Mouse (Mus musculus): Measurements from ENCODE around the gene Ralgapa2. TPM values are rescaled to one million over a fixed set of nuclear protein-coding genes. Genes with fewer than 3 reads are reported as not detected.
"Not testable (repeated sequence)": the region's sequence is repeated elsewhere in the genome, so short reads cannot be mapped to it uniquely, and the experiment has no call there.

The Ralgapa2 gene
- total RNA-seq, 4 experiments from 2014 or later = 38.6 to 45.9 (median 41.2) TPM

GRCm38 (mm10) chr2:146498298-146498697, 13.8 kb downstream of the Ralgapa2 start:
- DNase-seq (ENCODE audit: low spot score) = no peak

DNA sequence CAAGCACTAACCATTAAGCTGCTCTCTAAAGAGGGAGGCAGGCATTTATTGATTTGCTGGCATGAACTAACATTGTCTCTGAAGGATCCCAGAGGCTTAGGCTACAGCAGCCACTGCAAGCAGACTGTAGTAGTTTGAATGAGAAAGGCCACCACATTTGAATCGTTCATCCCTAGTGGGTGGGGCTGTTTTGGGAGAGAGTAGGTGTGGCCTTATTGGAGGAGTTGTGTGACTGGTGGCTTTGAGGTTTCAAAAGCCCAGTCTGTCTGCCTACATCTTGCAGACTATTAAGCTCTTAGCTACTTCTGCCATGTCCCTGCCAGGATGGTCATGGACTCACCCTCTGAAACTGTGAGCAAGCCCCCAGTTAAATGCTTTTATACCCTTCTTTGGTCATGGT, 15.1 kb downstream of the Ralgapa2 start:
- no peak for DNase-seq (ENCODE audit: low spot score)

DNA sequence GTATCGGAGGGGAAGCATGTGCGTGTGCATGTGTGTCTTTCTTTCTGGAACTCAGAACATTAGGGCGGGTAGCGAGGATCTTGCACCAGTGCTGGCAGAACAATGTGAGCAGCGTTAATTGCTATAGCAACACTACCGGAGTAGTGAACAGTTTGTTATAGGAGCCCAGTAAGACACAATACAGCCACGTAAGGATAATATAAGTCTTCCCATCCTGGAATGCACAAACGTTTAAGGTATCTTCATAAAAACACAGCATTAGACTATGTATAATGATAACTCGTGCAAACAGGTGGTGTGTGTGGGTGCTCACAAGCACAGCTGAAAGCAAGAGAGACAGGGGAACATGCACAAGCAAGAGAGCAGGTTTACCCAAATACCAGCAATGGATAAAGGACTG, 16.4 kb downstream of the Ralgapa2 start:
- no peak for DNase-seq (ENCODE audit: low spot score)

- DNase-seq (ENCODE audit: low spot score) = no peak
These were observed 18.7 kb downstream of the Ralgapa2 start for GRCm38 (mm10) chr2:146493354-146493946.

DNA sequence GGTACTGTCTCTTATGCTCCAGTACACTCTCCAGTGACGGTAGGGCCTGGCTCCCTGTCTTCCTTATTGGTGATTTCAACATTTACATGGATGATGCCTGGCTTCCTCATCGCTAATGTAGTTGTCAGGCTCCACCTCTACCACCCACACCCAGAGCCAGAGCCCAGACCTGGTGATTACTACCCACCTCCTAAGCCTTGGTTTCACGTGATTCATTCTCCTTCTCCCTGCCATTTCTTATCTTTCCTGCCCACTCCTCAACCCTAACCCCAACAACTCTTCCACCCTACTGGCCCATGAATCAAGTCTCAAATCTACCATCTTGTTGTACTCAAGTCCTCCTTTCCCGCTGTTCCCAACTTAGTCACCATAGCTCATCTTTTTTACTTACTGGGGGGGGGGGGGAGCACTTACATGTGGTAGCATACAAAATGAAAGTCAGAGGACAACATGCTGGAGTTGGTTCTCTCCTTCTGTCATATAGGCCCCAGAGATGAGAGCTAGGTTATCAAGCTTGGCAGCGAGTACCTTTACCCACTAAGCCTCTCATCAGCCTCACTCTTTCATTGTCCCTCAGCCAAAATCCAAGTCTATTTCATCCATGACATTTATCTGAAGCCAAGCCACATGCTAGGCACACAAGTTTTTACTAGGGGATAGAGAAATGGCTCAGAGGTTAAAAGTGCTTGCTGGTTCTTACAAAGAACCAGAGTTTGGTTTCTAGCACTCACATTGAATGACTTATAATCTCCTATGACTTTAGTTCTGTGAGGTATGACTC, 20.1 kb downstream of the Ralgapa2 start:
- no peak for DNase-seq (ENCODE audit: low spot score)

GRCm38 (mm10) chr2:146490926-146491325, 21.2 kb downstream of the Ralgapa2 start:
- DNase-seq (ENCODE audit: low spot score) = no peak

- DNase-seq (ENCODE audit: low spot score) = no peak
These were observed 23.9 kb downstream of the Ralgapa2 start for GRCm38 (mm10) chr2:146488291-146488690.

DNA sequence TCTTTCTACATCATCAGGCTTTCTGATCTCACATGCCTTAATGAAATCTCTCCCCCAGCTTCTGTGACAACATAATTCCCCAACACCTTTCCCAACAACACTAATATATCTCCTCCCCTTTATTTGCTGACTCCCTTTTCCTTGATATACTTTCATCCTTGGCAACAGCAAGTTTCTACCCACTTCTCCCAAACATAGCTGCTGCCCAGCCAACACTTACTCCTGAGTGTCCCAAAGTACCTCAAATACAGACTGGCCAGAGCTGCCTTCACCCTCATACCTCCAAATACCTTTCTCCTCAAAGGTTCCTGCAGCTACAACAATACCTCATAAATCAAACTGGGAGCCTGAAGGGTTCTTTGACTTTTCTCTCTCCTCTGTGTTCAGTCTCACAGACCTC, 29.3 kb downstream of the Ralgapa2 start:
- DNase-seq (ENCODE audit: low spot score) = no peak

DNA sequence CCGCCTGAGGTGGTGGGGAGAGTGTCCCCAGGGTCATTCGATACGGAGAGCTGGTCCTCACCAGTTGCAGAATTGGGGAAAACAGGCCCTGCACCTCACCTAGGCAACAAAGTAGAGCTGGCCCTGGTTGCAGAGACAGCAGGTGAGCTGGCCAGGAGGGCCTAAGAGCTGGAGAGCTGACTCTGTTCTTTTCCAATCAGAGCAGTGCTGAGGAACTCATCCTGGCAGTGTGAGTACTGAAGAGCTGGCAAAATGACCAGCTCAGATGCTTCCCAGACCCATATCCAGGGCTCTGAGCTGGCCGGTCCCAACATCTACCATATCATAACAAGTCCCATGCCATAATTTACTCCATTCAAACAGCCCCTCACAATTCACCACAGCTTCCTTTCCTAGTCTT, 34.7 kb downstream of the Ralgapa2 start:
- no peak for DNase-seq (ENCODE audit: low spot score)

DNA sequence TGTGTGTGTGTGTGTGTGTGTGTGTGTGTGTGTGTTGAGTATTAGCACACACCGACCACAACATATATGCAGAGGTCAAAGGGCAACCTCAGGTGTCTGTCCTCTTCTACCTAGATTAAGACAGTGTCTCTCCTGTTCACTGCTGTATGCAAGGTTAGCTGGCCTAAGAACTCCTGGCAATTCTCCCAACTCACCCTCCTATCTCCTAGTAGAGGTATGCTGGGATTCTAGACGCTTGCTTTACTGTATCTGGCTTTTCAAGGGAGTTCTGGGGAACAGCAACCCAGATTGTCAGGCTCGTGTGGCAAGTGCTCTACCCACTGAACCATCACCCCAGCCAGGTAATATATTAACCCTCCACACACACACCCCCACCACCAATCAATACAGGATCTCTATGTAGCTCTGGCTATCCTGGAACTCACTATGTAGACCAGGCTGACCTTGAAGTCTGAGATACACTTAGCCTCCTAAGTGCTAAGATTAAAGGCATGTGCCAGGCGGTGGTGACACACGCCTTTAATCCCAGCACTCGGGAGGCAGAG, 35.6 kb downstream of the Ralgapa2 start:
- DNase-seq (ENCODE audit: low spot score) = no peak

- DNase-seq (ENCODE audit: low spot score) = no peak
These were observed 36.1 kb downstream of the Ralgapa2 start for GRCm38 (mm10) chr2:146476001-146476400.

DNA sequence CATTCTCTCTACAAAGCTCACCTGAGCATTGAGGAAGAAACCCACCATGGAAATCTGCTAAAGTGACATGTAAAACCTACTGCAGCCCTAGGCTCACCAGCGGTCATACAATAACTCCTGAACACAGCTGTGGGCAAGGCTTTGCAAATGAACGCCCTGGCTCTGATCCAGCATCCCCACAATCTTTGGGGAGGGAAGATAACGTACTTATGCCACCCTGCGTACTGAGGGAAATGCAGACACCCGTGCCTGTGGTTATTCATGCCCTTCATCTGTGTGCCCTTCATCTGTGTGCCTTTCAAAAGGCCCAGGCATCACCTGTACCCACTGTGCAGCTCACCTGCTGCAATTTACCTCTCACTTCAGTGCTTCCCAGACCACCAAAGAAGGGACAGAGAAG, 41.2 kb downstream of the Ralgapa2 start:
- no peak for DNase-seq (ENCODE audit: low spot score)

DNA sequence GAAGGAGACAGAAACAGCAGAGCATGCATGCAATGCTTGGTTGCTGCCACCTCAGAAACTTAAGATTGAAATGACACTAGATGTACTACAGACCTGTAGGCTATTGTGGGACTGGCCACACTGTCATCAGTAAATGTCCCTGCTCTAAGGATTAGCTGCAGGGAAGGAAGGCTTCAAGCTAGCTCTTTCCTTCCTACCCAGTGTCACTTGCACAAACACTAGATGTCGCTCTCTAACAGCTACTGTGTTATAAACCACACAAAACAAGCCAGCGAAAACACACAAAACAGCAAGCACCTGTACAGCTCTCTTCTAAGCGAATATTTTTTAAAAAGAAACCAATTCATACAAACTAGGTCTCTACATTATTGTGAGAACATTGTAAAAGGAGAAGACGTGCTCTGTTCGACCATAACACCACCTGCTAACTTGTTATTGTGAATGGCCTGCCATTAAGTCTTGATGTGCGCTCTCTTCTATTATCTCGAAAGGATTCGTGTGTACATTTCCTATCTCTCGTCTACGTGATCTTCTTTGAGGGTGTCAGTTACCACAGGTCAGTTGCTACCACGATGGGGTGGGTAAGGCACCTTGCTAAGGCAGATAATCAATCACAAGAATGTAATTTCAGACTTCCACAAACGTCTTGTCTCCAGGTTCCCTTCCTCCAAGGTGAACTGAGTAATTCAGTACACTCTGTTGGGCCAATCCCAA, 42.3 kb downstream of the Ralgapa2 start:
- DNase-seq (ENCODE audit: low spot score) = peak; percentile 34

DNA sequence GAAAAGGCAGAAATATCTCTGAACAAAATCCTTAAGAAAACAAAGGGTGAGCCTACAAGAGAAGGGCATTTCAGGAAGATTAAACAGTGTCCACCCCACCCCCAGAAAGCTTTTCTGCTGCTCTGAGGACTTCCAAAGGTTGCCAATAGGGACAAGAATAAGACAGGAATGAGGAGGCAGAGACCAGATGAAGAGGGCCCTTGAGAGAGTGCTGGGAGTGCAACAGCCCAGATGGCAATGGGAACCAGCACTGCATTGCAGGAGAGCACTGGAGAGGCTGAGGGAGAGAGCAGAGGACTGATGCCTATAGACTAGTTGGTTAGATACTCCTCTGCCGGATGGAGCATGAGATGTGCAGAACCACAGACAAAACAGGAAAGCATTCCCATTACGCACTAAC, 43.2 kb downstream of the Ralgapa2 start:
- DNase-seq (ENCODE audit: low spot score) = no peak

DNA sequence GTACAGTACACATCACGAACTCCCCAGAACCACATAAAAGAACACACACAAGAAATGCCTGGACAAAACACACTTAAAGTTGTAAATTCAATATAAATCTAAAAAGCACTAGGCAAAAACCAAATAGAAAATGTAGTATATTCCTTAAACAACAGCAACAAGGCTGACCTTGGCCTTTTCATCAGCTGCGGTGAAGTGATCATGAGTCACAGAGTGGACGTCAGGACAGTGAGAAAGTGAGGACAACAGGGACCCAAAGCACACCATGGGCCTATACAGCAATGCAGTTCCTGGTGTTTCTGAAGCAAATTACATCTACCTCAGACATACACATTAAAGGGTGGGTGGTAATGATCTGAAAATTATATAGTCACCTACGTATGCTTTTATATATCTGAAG, 44.1 kb downstream of the Ralgapa2 start:
- no peak for DNase-seq (ENCODE audit: low spot score)

- DNase-seq (ENCODE audit: low spot score) = not testable (repeated sequence)
These were observed 45.3 kb downstream of the Ralgapa2 start for GRCm38 (mm10) chr2:146466811-146467210.

DNA sequence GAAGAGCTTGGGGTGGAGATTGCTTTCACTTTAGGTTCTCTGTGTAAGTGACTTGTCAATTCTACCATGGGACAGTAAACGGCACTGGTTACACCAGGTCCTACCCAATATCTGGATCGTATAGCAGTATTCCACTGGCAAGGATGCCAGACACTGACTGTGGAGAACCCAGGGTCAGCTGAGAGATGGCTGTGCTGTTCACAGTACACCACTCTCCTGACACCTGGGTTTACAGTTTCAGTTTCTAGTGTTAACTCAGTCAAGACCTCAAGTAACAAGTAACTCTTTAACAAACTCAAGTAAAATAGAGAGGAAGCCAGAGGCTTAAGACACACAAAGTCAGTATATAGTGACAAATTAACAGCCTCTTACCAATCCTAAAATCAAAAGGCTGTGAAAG, 54.6 kb downstream of the Ralgapa2 start:
- no peak for DNase-seq (ENCODE audit: low spot score)

GRCm38 (mm10) chr2:146456612-146457011, 55.5 kb downstream of the Ralgapa2 start:
- no peak for DNase-seq (ENCODE audit: low spot score)

- DNase-seq (ENCODE audit: low spot score) = no peak
These were observed 56.1 kb downstream of the Ralgapa2 start for GRCm38 (mm10) chr2:146456062-146456461.

- DNase-seq (ENCODE audit: low spot score) = no peak
These were observed 68.1 kb downstream of the Ralgapa2 start for GRCm38 (mm10) chr2:146444009-146444408.

DNA sequence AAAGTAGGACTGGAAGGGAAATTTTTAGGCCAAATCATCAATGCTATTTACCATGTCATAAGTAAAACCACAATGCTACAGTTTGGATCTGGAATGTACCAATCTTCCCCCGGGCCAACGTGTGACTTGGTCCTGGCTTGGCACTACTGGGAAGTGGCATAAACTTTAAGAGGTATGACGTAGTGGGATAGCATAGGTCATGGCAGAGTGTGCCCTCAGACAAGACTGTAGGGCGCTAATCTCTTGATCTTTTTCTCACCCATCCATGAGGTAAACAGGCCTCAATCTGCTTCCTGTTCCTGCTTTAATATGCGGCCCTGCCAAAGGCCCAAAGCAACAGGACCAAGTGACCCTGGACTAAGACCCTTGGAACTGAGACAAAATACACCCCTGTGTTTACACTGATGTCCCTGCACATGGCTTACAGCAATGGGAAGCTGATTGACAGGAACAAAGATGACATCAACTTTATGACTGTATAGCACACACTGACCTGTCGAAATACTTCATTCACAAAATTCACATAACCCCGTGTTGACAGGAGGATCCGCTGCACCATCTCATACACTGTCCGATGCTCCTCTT, 68.8 kb downstream of the Ralgapa2 start:
- no peak for DNase-seq (ENCODE audit: low spot score)

GRCm38 (mm10) chr2:146441711-146442110, 70.4 kb downstream of the Ralgapa2 start:
- no peak for DNase-seq (ENCODE audit: low spot score)
